Mouse (Mus musculus) kidney, postnatal 0 days (tissue): Measurements from ENCODE around the gene Ccnjl. TPM values are rescaled to one million over a fixed set of nuclear protein-coding genes. Genes with fewer than 3 reads are reported as not detected.

Source experiments
- ATAC-seq: fragments of 200-750 bp; cut with Nextera tagmentation; replicated peaks from 2 replicates; pipeline ENCODE4 v1.8.0; 2017; ENCODE audit warnings: low read depth, moderate number of reproducible peaks, moderate TSS enrichment, moderate library complexity; ENCODE audit not compliant: low FRiP score
- DNase-seq: peaks from one replicate; pipeline ENCODE4 v3.0.0-alpha.2; 2016; ENCODE audit warnings: low spot score
- H3K27ac ChIP-seq: fragments of 300-500 bp; sonication (generic); 2 replicates; pipeline ENCODE4 v1.5.1; 2014; ENCODE audit warnings: mild to moderate bottlenecking
- H3K27me3 ChIP-seq: fragments of 300-500 bp; sonication (generic); 2 replicates; pipeline ENCODE4 v1.6.1; 2014; ENCODE audit warnings: low read length, mixed read lengths; ENCODE audit not compliant: insufficient read depth
- H3K36me3 ChIP-seq: fragments of 300-500 bp; sonication (generic); 2 replicates; pipeline ENCODE4 v1.6.1; 2014; ENCODE audit warnings: low read length, mixed read lengths; ENCODE audit not compliant: insufficient read depth
- H3K4me1 ChIP-seq: fragments of 300-500 bp; sonication (generic); replicated peaks from 2 replicates; pipeline ENCODE4 v1.6.1; 2014; ENCODE audit warnings: antibody characterized with exemption, low read length, mixed read lengths; ENCODE audit not compliant: insufficient read depth
- H3K4me2 ChIP-seq: fragments of 300-500 bp; sonication (generic); 2 replicates; pipeline ENCODE4 v1.6.1; 2014; ENCODE audit warnings: mild to moderate bottlenecking, low read length, moderate library complexity, mixed read lengths
- H3K4me3 ChIP-seq: fragments of 300-500 bp; sonication (generic); replicated peaks from 2 replicates; pipeline ENCODE4 v1.5.1; 2014; ENCODE audit warnings: low read depth, low read length
- H3K9ac ChIP-seq: fragments of 300-500 bp; sonication (generic); 2 replicates; pipeline ENCODE4 v1.6.1; 2014; ENCODE audit warnings: low read depth, low read length
- H3K9me3 ChIP-seq: fragments of 300-500 bp; sonication (generic); replicated peaks from 2 replicates; pipeline ENCODE4 v1.6.1; 2016; ENCODE audit warnings: low read length, inconsistent platforms, mixed read lengths
- CTCF ChIP-seq: IDR thresholded peaks from 2 replicates; pipeline ENCODE4 v1.5.1; 2016; ENCODE audit warnings: antibody characterized with exemption, low read depth, mild to moderate bottlenecking, moderate library complexity
- WGBS: fragments of 180-500 bp; shearing (Covaris S2); extraction: QIAGEN DNeasy Blood & Tissue Kit; methylation state at CpG from one replicate; pipeline ENCODE4 v1.1.7; 2014; 5-methylcytosine and 5-hydroxymethylcytosine counted together
- polyA plus RNA-seq: library from polyadenylated mRNA; unstranded; fragments of >200 nt; fragmentation: Nextera tagmentation; extraction: Ambion mirVana; gene quantifications from 2 replicates; pipeline ENCODE4 v1.2.1, GENCODE M21; 2015

Ccnjl gene
- polyA plus RNA-seq, 1 experiment from 2014 or later: 14.2 TPM

DNA sequence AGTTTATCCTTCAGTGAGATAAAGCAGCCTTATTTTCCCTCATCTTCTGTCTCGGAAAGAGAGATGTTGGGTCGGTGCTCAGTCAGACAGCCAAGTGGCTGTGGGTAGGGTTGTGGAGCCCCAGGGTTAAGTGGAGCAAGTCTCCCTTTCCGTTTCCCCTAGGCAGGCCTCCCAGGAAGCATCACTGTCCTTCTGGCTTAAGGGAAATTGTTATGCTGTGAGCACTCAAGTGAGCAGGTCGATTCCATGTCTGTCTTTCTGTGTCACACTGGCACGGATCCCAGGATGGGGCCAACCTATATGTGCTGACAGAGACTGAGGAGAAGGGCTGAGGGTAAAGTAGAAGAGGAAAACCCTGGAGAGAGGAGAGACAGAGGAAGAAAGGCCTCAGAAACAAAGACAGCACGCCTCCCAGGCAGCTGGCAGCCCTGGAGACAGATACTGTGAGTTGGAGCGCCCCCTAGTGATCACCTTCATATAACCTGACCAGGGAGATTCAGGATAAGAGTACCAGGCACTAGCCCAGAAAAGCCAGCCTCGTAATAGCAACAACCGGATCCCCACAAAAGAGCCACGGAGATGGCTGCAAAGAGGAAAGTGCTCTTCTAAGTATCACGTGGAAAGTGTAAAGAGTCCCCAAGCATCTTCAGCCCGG is 84.4 kb downstream of the Ccnjl start:
- no peak overlapping the region for H3K4me3 ChIP-seq
- peak overlapping the region; percentile 28; the same call in 1 of the 2 replicates for H3K9ac ChIP-seq
- H3K4me2 ChIP-seq: no peak overlapping the region
- no peaks in the 10 kb centered on the region for H3K27me3 ChIP-seq
- 0 out of 2 replicates have a peak overlapping the region, but pooled peaks have one; percentile 48 for H3K27ac ChIP-seq
- H3K36me3 ChIP-seq: no peaks in the 10 kb centered on the region
- H3K4me1 ChIP-seq: 0 out of 2 replicates have a peak, but pooled peaks cover 6% of the 10 kb centered on the region
- WGBS: 20% methylated on average over 12 of the region's 12 CpGs
- ATAC-seq (peak; percentile 80), DNase-seq (peak; percentile 96)
- peak; percentile 88 for TF ChIP-seq CTCF
- H3K9me3 ChIP-seq: no peaks in the 10 kb centered on the region

- Histone ChIP-seq H3K27ac (no peak overlapping the region; the same call in none of the 2 replicates), H3K9ac (no peak overlapping the region), H3K4me1 (peaks cover 6% of the 10 kb centered on the region; the same call in 1 of the 2 replicates), H3K9me3 (no peaks in the 10 kb centered on the region), H3K27me3 (no peaks in the 10 kb centered on the region), H3K36me3 (no peaks in the 10 kb centered on the region), H3K4me3 (no peak overlapping the region), H3K4me2 (no peak overlapping the region)
- no peak for TF ChIP-seq CTCF
- DNase-seq (peak; percentile 73), ATAC-seq (no peak)
- WGBS: 68% methylated on average over 5 of the region's 5 CpGs
These were observed 89.3 kb downstream of the Ccnjl start for GRCm38 (mm10) chr11:43617924-43618323.

GRCm38 (mm10) chr11:43618403-43618802 is 89.8 kb downstream of the Ccnjl start:
- no peak for TF ChIP-seq CTCF
- no peak for ATAC-seq
- H3K9ac ChIP-seq: no peak overlapping the region
- H3K4me3 ChIP-seq: no peak overlapping the region
- no peak overlapping the region for H3K4me2 ChIP-seq
- no peaks in the 10 kb centered on the region for H3K9me3 ChIP-seq
- peaks cover 4% of the 10 kb centered on the region; the same call in 1 of the 2 replicates for H3K4me1 ChIP-seq
- H3K36me3 ChIP-seq: no peaks in the 10 kb centered on the region
- H3K27me3 ChIP-seq: no peaks in the 10 kb centered on the region
- no peak for DNase-seq
- WGBS: 65% methylated on average over 7 of the region's 7 CpGs
- H3K27ac ChIP-seq: no peak overlapping the region; the same call in none of the 2 replicates

- ATAC-seq: peak; percentile 76
- Histone ChIP-seq H3K27ac (peak overlapping the region; percentile 58; the same call in 1 of the 2 replicates), H3K36me3 (no peaks in the 10 kb centered on the region), H3K9me3 (no peaks in the 10 kb centered on the region), H3K4me1 (peaks cover 11% of the 10 kb centered on the region), H3K4me3 (no peak overlapping the region), H3K9ac (no peak overlapping the region), H3K27me3 (no peaks in the 10 kb centered on the region), H3K4me2 (no peak overlapping the region)
- no peak for DNase-seq
- TF ChIP-seq CTCF: no peak
- WGBS: 64% methylated on average over 5 of the region's 5 CpGs
These were observed 93.2 kb downstream of the Ccnjl start for GRCm38 (mm10) chr11:43621769-43622168.

GRCm38 (mm10) chr11:43624341-43624740 is 95.8 kb downstream of the Ccnjl start:
- Histone ChIP-seq H3K4me1 (peaks cover 11% of the 10 kb centered on the region), H3K36me3 (no peaks in the 10 kb centered on the region), H3K9ac (no peak overlapping the region), H3K27me3 (no peaks in the 10 kb centered on the region), H3K4me2 (no peak overlapping the region), H3K9me3 (no peaks in the 10 kb centered on the region), H3K27ac (no peak overlapping the region), H3K4me3 (no peak overlapping the region)
- no peak for DNase-seq
- ATAC-seq: no peak
- TF ChIP-seq CTCF: no peak
- 94% methylated on average over 1 of the region's 1 CpGs for WGBS

- Histone ChIP-seq H3K4me3 (0 out of 2 replicates have a peak overlapping the region, but pooled peaks have one; percentile 9), H3K9ac (peak overlapping the region; percentile 19), H3K27ac (peak overlapping the region; percentile 62), H3K27me3 (no peaks in the 10 kb centered on the region), H3K4me2 (peak overlapping the region; percentile 34), H3K9me3 (no peaks in the 10 kb centered on the region), H3K36me3 (no peaks in the 10 kb centered on the region), H3K4me1 (peaks cover 11% of the 10 kb centered on the region)
- whole genome bisulfite sequencing: 5% methylated on average over 12 of the region's 12 CpGs
- TF ChIP-seq CTCF: 0 out of 2 replicates have a peak, but pooled peaks have one; percentile 3
- ATAC-seq (peak; percentile 75), DNase-seq (peak; percentile 81)
These were observed 97.8 kb downstream of the Ccnjl start for GRCm38 (mm10) chr11:43626300-43626926.
